Mouse (Mus musculus) sigmoid colon, adult 10 weeks (tissue): ENCODE results near the gene Gm8232. TPM values are rescaled to one million over a fixed set of nuclear protein-coding genes. Genes with fewer than 3 reads are reported as not detected.

Source experiments
- polyA plus RNA-seq: library from polyadenylated mRNA; stranded (reverse); fragments of 350-450 nt; fragmentation: Illumina TruSeq; extraction: RNeasy Lipid Tissue Mini Kit (QIAGEN cat#74804); gene quantifications from one replicate; pipeline ENCODE4 v1.2.3, GENCODE M21; 2014; ENCODE audit warnings: low read depth, low replicate concordance

Gm8232 gene
- not detected for polyA plus RNA-seq

DNA sequence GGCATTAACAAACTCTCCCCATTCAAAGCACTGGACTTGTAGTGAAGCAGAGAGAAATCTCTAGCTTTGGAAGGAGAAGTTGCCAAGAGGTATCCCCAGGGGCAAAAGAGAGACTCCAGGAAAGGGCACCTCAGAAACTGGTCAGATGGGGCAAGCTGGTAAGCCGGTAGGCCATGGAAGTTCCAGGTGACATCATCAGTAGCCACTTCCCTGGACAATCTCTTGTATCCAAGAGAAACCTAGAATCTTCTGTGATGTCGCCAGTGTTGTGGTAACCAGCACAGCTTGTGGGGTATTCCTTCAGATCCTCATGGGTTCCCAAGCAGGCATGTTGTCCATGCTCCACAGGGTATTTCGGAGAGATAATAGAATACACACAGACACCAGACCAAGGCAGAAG lies at the start of gene Gm8232:
Gene Gm8232 (plus strand): TSS at position 301 of the 400 bp plus-strand sequence.

DNA sequence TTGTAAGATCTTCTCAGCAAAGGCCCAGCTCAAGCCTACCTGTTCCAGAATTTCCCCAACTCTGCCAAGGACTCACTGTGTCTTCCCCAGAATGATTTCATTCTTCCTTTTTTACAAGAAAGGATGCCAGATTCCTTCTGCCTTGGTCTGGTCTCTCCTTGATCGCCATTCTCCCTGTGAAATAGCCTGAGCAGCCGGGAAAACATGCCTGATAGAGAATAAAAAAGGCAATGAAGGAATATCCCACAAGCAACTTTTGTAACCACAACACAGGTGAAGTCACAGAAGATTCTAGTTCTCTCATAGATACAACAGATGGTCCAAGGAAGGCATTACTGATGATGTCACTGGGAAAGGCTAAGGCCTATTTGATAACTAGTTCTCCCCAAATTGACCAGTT lies 22.8 kb upstream of the Gm8232 start, which contains the start of gene Gm3371:
Gene Gm3371 (minus strand): TSS at position 101 of the 400 bp plus-strand sequence.

Other genes with a start within 250 kb of the Gm8232 start
- not detected for gene Gm8212, start 236.0 kb upstream of the Gm8232 start, polyA plus RNA-seq
- gene 4930503E14Rik, start 220.4 kb upstream of the Gm8232 start, polyA plus RNA-seq: not detected
- not detected for gene Gm8220, start 148.1 kb upstream of the Gm8232 start, polyA plus RNA-seq
- gene Gm5930, start 95.1 kb upstream of the Gm8232 start, polyA plus RNA-seq: not detected
- not detected for gene Gm8229, start 68.3 kb upstream of the Gm8232 start, polyA plus RNA-seq
- not detected for gene Gm3371, start 22.9 kb upstream of the Gm8232 start, polyA plus RNA-seq
- not detected for gene BC061237, start 58.8 kb downstream of the Gm8232 start, polyA plus RNA-seq
- gene Gm17093, start 84.6 kb downstream of the Gm8232 start, polyA plus RNA-seq: not detected
- gene Gm8247, start 149.5 kb downstream of the Gm8232 start, polyA plus RNA-seq: not detected
- gene Gm5624, start 194.3 kb downstream of the Gm8232 start, polyA plus RNA-seq: not detected